Mouse (Mus musculus): ENCODE data around the gene Tnfsf18. TPM values are rescaled to one million over a fixed set of nuclear protein-coding genes. Genes with fewer than 3 reads are reported as not detected.

Tnfsf18 gene
- not detected for polyA plus RNA-seq (2012; fragmentation: generic; extraction: Trizol)

GRCm38 (mm10) chr1:161494343-161494742, at the start of gene Tnfsf18:
Tnfsf18 (plus strand) TSS chr1:161494655.

Other genes starting within 250 kb of the Tnfsf18 start
- gene Prdx6, start 243.4 kb upstream of the Tnfsf18 start, polyA plus RNA-seq (2012; fragmentation: generic; extraction: Trizol) = 100 to 1,000 TPM; 113 to 252 TPM
- gene Tnfsf4, start 99.2 kb upstream of the Tnfsf18 start, polyA plus RNA-seq (2012; fragmentation: generic; extraction: Trizol) = not detected